Mouse (Mus musculus): ENCODE results near the gene Zfp831.
A peak's percentile ranks its signal among the peaks of the same experiment; 100 is the strongest.

Zfp831 gene

DNA sequence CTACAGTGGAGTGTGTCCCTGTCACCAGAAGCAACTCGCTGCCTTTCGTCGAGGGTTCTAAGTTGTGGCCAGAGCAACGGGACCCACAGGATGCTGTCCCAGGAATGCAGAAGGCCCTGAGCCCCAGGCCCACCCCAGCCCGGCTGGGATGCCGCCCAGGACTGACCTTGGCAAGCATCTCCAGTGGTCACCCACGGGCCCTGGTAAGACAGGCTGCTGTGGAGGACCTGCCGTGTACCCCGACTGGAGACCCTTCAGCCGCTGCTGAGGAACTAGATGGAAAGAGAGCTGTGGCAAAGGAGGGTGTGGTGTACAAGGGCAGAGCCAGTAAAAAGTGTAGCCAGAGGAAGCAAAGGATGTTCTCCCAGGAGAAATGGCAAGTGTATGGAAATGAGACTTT lies 1.6 kb downstream of the Zfp831 start:
- no peak for DNase-seq (ENCODE audit: low read depth, low spot score)

DNA sequence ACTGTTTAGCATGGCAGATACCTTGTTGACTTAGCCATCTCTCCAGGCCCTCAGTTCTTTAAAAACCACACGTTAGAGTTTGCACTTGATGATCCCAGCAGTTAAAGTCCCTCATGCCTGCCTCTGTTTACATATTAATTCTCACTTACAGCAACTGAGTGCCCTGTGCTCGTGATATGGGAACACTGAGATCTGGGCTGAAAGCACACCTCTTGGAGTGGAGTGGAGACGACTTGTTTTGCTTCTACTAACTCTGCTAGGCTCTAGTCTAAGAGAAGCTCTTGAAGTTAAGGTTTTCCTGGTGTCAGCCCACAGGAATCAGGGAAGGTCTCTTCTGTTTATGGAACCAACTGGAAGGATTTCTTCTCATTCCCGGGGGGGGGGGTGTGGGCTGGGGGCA lies 9.5 kb downstream of the Zfp831 start:
- DNase-seq (ENCODE audit: low read depth, low spot score) = no peak

GRCm38 (mm10) chr2:174655341-174655740 lies 12.0 kb downstream of the Zfp831 start:
- DNase-seq (ENCODE audit: low read depth, low spot score) = no peak

DNA sequence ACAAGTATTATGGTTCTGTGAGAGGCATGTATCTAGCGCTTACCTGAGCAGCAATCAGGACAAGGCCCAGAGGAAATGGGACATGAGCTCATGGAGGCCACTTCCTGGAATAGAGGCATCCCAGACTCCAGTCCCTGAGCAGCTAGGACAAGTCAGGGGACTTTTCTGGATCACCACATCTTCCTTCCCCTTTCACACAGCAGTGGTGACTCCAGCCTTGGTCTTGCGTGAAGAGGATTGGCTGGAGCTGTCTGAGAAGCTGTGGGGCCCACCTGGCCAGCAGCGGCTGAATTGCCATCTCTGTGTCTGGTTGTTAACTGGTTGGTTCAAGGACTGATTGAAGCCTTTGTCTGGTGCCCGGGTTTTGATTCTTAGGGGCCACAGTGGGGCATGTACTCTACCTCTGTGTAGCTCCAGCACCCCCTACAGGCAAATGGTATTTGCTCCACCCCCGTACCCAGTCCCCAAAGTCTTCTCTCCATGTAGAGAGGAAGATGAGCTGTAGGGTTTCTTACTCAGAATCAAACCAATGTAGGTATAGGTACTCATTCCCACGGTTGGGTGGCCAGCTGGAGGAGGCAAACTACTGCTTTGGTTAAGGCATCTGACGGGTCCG lies 15.0 kb downstream of the Zfp831 start:
- peak; percentile 79 for DNase-seq (ENCODE audit: low read depth, low spot score)

GRCm38 (mm10) chr2:174659874-174660273 lies 16.5 kb downstream of the Zfp831 start:
- DNase-seq (ENCODE audit: low read depth, low spot score) = no peak

- no peak for DNase-seq (ENCODE audit: low read depth, low spot score)
Measured at GRCm38 (mm10) chr2:174660321-174660720, 17.0 kb downstream of the Zfp831 start.

GRCm38 (mm10) chr2:174661436-174662171 lies 18.3 kb downstream of the Zfp831 start:
- no peak for DNase-seq (ENCODE audit: low read depth, low spot score)

DNA sequence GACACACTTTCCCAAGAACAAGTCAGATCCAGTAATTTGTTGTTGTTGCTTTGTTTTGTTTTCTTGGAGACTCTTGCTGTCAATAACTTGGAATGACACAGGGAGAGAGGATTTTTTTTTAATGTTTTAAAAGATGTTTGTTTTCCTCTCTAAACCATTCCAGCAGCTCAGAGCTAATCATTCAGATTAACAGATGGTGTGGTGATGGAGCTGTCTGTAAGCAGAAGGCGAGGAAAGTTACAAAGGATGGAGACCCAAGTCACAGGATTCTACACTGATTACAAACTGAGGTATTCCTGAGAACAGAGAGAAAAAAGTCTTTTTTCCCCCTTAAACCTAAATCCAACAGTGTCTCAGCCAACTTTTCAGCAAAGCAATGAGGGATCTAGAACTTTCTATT lies 19.3 kb downstream of the Zfp831 start:
- DNase-seq (ENCODE audit: low read depth, low spot score) = no peak

GRCm38 (mm10) chr2:174665404-174665803 lies 22.1 kb downstream of the Zfp831 start:
- DNase-seq (ENCODE audit: low read depth, low spot score) = no peak

GRCm38 (mm10) chr2:174668806-174669205 lies 25.5 kb downstream of the Zfp831 start:
- DNase-seq (ENCODE audit: low read depth, low spot score) = no peak

GRCm38 (mm10) chr2:174672506-174673190 lies 29.3 kb downstream of the Zfp831 start:
- peak; percentile 65 for DNase-seq (ENCODE audit: low read depth, low spot score)

DNA sequence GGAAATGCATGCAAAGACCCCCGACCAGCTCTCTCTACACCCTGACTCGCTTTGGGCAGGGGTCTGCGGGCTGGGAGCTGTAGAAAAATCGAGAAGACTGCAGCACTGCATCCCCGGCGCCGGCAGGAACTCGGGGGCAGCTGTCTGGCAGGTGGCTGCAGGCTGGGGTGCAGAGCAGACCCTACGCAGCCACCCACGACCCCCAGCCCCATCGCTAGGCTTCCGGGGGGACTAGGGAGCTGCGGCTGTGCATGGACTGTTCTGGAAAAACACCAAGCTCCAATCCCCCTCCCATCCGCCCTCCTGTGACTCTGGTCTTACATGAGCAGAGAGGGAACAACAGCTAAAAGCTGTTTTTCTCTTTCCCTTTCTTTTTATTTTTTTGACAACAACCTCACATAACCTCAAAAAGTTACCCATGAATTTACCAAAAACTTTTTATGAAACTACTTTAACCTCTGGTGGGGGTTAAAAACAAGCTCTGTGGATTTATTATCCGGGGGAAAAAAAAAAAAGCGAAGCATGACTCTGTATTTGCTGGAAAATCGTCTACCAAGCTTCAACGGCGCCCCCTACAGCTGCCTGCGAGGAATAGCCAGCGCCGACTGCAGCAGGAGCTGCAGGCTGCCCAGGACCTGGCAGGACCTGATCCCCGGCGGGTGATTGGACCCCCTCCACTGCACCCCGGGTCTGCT lies 30.4 kb downstream of the Zfp831 start:
- peak; percentile 83 for DNase-seq (ENCODE audit: low read depth, low spot score)

GRCm38 (mm10) chr2:174674287-174675045 lies 31.1 kb downstream of the Zfp831 start:
- DNase-seq (ENCODE audit: low read depth, low spot score) = no peak

DNA sequence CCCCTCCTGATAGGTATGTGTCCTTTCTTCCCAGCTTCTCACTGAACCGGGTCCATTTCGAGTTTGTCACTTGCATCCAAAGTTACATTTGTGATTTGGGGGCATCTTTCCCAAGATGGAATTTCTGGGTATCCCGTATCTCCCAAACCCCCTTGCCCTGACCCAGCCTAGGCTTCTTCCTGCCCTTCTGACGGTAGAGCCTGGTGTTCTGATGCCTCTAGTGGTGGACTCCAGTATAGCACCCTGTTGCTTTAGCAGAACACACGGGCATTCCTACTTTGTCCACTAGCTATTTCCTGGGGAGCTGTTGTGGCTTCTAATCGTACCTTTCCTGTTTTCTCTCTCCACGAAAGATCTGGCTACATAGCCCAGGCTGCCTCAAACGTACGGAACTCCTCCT lies 32.3 kb downstream of the Zfp831 start:
- peak; percentile 88 for DNase-seq (ENCODE audit: low read depth, low spot score)

GRCm38 (mm10) chr2:174701351-174701750 lies 58.0 kb downstream of the Zfp831 start:
- no peak for DNase-seq (ENCODE audit: low read depth, low spot score)

GRCm38 (mm10) chr2:174707101-174707500 lies 63.8 kb downstream of the Zfp831 start:
- no peak for DNase-seq (ENCODE audit: low read depth, low spot score)

- peak; percentile 10 for DNase-seq (ENCODE audit: low read depth, low spot score)
Measured at GRCm38 (mm10) chr2:174708587-174708986, 65.3 kb downstream of the Zfp831 start.

DNA sequence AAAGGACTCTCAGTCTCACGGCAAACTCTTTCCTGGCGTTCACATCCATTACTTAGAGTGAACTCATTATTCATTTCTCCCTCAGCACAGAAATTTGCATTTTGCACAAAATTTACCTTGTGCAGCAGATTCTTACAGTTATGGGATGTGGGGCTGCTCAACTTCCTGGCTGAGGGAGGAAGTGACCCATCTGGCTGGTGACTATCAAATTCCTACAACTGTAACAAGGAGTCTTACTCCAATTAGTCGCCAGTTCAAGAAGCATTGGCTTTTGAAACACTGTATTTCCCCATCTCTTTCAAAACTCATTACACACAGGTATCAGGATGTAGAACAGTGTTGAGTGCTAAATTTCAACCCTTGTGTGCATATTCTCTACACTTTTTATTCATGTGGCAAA lies 66.9 kb downstream of the Zfp831 start:
- DNase-seq (ENCODE audit: low read depth, low spot score) = no peak

DNA sequence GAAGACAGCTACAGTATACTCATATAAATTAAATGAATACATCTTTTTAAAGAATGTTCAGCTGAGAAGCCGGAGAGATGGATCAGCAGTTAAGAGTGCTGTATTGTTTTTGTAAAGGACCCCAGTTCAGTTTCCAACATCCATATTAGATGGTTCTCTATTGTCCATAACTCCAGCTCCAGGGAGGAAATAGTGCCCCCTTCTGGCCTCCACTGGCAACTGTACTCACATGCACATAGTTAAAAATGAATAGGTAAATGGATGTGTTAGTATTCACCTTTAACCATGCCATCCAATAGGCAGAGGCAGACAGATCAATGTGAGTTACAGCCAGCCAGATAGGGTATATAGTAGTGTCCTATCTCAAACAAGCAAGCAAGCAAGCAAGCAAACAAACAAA lies 68.7 kb downstream of the Zfp831 start:
- DNase-seq (ENCODE audit: low read depth, low spot score) = peak; percentile 37

DNA sequence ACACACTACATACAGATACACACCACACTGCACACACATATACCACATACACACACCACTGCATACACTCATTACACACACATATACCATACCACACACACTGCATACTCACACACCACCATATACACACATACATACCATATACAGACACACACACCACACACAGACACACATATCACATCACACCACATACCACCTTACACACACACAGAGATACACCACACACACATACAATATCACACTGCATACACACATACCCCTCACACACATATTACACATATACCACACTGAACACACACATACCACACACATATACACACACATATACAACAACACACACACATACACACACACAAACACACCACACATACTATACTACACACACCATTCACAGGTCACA lies 72.6 kb downstream of the Zfp831 start:
- no peak for DNase-seq (ENCODE audit: low read depth, low spot score)

GRCm38 (mm10) chr2:174717857-174718256 lies 74.5 kb downstream of the Zfp831 start:
- DNase-seq (ENCODE audit: low read depth, low spot score) = no peak

Data from CD4-positive, CD25-positive, alpha-beta regulatory T cell, adult 2 months (primary cell).